Mouse (Mus musculus) liver, postnatal 0 days (tissue): ENCODE measurements around the gene Gzme.
"Not testable (repeated sequence)": the region's sequence is repeated elsewhere in the genome, so short reads cannot be mapped to it uniquely, and the experiment has no call there.

Experiments used
- CTCF ChIP-seq: sonication (generic); IDR thresholded peaks from 2 replicates; pipeline ENCODE4 v1.5.1; 2016; ENCODE audit warnings: antibody characterized with exemption, low read depth
- EP300 ChIP-seq: IDR thresholded peaks from 2 replicates; pipeline ENCODE4 v1.6.1; 2016; ENCODE audit warnings: antibody characterized with exemption, low read depth, mild to moderate bottlenecking

DNA sequence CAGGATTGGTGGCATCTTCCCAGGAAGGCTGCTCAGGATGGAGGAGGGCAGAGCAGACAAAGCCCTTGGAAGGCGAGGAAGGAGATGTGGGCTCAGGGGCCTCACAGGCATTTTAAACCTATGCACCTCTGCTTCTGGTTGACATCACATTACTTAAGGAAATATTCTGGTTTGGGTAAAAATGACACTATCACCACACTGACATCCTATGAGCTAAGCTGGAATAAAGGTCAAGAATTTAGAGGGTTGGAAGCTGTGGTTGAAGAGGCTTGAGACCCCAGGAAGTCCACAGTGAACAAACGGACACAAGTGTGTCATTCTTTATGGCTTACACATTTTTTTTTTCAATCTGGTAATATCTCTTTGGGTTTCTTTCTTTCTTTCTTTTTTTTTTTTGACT is 12.1 kb upstream of the Gzme start, which contains the start of gene Gzmd:
- TF ChIP-seq CTCF, EP300: not testable (repeated sequence)
